Mouse (Mus musculus) cortical plate, adult 2 months (tissue): ENCODE measurements at regions not wholly inside any gene's neighbourhood (a gene's known extent, or its start where the extent isn't known, plus 50 kb on each side); places are given as distances from the start of the nearest gene placed in this dataset.
"Not testable (repeated sequence)": the region's sequence is repeated elsewhere in the genome, so short reads cannot be mapped to it uniquely, and the experiment has no call there.

Source experiments
- H3K27ac ChIP-seq: fragments of 200-500 bp; 2 replicates; pipeline ENCODE4 v1.5.1; 2012; ENCODE audit warnings: low read length, control low read depth, inconsistent platforms; ENCODE audit not compliant: insufficient read depth
- H3K4me1 ChIP-seq: fragments of 200-500 bp; 2 replicates; pipeline ENCODE4 v1.6.1; 2011; ENCODE audit warnings: low read length; ENCODE audit not compliant: control insufficient read depth, insufficient read depth
- H3K4me3 ChIP-seq: fragments of 200-500 bp; 2 replicates; pipeline ENCODE4 v1.5.1; 2011; ENCODE audit warnings: mild to moderate bottlenecking, low read length, control low read depth; ENCODE audit not compliant: insufficient read depth
- CTCF ChIP-seq: fragments of 200-500 bp; IDR thresholded peaks from 2 replicates; pipeline ENCODE4 v1.5.1; 2011; ENCODE audit warnings: mild to moderate bottlenecking, control low read depth, low read length; ENCODE audit not compliant: insufficient read depth; ENCODE audit errors: extremely low read depth
- POLR2A ChIP-seq: fragments of 200-500 bp; IDR thresholded peaks from 2 replicates; pipeline ENCODE4 v1.6.1; 2011; ENCODE audit warnings: mild to moderate bottlenecking, low read length, control low read depth; ENCODE audit not compliant: insufficient read depth; ENCODE audit errors: extremely low read depth

DNA sequence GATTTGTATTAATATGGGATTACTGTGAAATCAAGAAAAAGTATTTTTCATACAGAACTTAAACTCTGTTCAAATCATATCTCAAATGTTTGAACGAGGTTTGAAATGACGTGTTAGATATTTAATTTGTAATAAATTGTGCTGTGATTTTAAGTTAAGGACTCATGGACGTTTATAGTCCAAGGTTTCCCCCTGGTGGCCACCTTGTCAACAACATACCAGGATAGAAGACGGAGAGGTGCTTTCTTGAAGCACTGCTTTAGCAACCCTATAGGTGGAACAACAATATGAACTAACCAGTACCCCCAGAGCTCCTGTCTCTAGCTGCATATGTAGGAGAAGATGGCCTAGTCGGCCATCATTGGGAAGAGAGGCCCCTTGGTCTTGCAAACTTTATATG is 517.8 kb upstream of the Adamts5 start:
- H3K27ac ChIP-seq, H3K4me1 ChIP-seq, H3K4me3 ChIP-seq: not testable (repeated sequence)
- TF ChIP-seq CTCF, result peak; percentile 41; the same call in 1 of the 2 replicates

DNA sequence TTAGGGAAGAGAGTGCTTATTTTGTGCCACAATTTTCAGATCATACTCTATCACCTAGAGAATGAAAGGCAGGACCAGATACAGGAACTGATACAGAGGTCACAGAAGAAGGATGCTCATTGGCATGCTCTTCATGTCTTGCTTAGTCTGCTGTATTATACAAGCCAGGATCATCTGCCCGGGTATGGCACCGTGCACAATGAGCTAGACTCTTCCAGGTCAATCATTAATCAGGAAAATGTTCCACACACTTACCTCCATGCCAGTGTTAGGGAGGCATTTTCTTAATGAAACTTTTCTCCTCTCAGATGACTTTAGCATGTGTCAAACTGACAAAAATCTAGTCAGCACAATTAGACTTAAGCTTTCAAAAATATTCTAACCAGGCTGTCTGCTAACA is 502.7 kb upstream of the Adamts5 start:
- no peak overlapping the region for H3K4me3 ChIP-seq
- TF ChIP-seq POLR2A (no peak), CTCF (no peak)
- no peak overlapping the region for H3K27ac ChIP-seq
- no peaks in the 10 kb centered on the region for H3K4me1 ChIP-seq

- no peaks in the 10 kb centered on the region for H3K4me1 ChIP-seq
- TF ChIP-seq CTCF (no peak), POLR2A (no peak)
Measured at GRCm38 (mm10) chr16:86401381-86401780, 499.8 kb upstream of the Adamts5 start.

GRCm38 (mm10) chr16:86399288-86399687 is 497.7 kb upstream of the Adamts5 start:
- H3K4me3 ChIP-seq, result no peak overlapping the region
- H3K4me1 ChIP-seq, result no peaks in the 10 kb centered on the region
- TF ChIP-seq POLR2A (no peak), CTCF (no peak)
- no peak overlapping the region for H3K27ac ChIP-seq

More at GRCm38 (mm10) chr16:86401381-86401780, 499.8 kb upstream of the Adamts5 start:
- Histone ChIP-seq H3K4me3 (no peak overlapping the region), H3K27ac (no peak overlapping the region)

DNA sequence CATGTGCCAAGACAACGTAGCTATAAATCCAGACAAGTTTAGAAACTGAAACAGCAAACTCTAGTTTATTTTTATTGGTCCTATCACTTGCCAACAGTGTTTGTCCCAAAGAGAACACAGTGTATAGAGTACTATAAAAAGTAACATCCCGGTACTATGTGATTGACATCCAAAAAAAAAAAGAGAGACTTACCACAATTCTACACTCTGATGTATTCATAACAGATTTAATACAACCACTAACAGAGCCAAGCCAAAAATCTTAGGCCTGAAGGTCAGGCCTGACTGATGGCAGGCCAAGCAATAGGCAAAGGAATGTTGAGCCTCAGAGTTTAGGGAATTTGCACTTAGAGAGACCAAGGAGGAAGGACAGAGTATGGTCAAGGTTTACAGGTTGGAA is 495.9 kb upstream of the Adamts5 start:
- no peak overlapping the region for H3K4me3 ChIP-seq
- H3K27ac ChIP-seq, result no peak overlapping the region
- no peaks in the 10 kb centered on the region for H3K4me1 ChIP-seq
- TF ChIP-seq CTCF (no peak), POLR2A (no peak)

- Histone ChIP-seq H3K27ac (no peak overlapping the region), H3K4me1 (no peaks in the 10 kb centered on the region; the same call in 1 of the 2 replicates), H3K4me3 (no peak overlapping the region)
- no peak for TF ChIP-seq CTCF
- no peak for TF ChIP-seq POLR2A
Measured at GRCm38 (mm10) chr16:86389063-86389723, 487.6 kb upstream of the Adamts5 start.

GRCm38 (mm10) chr16:86388128-86388527 is 486.5 kb upstream of the Adamts5 start:
- no peaks in the 10 kb centered on the region; the same call in 1 of the 2 replicates for H3K4me1 ChIP-seq
- H3K27ac ChIP-seq, result no peak overlapping the region
- TF ChIP-seq CTCF (no peak), POLR2A (no peak)
- H3K4me3 ChIP-seq, result no peak overlapping the region

- H3K27ac ChIP-seq, result no peak overlapping the region
- H3K4me3 ChIP-seq, result no peak overlapping the region
- H3K4me1 ChIP-seq, result no peaks in the 10 kb centered on the region
- TF ChIP-seq CTCF (no peak), POLR2A (no peak)
Measured at GRCm38 (mm10) chr16:86377991-86378390, 476.4 kb upstream of the Adamts5 start.

- no peak overlapping the region for H3K27ac ChIP-seq
- TF ChIP-seq CTCF (no peak), POLR2A (no peak)
- no peak overlapping the region for H3K4me3 ChIP-seq
- H3K4me1 ChIP-seq, result no peaks in the 10 kb centered on the region
Measured at GRCm38 (mm10) chr16:86371652-86372051, 470.0 kb upstream of the Adamts5 start.

DNA sequence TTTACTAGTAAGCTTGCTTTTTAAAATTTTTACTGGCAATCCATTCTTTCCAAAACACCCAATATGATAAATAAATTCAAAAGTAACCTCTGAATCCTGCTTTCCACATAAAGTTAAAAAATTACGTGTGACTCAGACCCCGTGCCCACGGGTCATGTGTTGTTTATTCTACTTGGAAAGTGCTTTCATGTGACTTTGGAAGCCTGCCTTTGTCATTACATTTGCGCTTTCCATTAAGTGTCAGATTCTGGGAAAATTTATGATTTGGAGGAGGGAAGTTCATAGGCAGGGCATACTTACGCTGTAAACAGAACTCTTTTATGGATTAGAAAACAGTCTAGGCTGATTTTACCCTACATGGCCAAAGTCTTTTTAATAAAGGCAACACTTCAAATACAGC is 466.8 kb upstream of the Adamts5 start:
- H3K27ac ChIP-seq, result no peak overlapping the region
- no peak for TF ChIP-seq CTCF
- no peak for TF ChIP-seq POLR2A

More for the DNA sequence above, 466.8 kb upstream of the Adamts5 start:
- H3K4me1 ChIP-seq, result no peaks in the 10 kb centered on the region
- no peak overlapping the region for H3K4me3 ChIP-seq
